Mouse (Mus musculus) left cerebral cortex, adult 2 months (tissue): ENCODE data around the gene Plcg2. TPM values are rescaled to one million over a fixed set of nuclear protein-coding genes. Genes with fewer than 3 reads are reported as not detected.

Experiments
- DNase-seq, 2 experiments: peaks; one replicate each; pipeline ENCODE4 v3.0.0; 2021 to 2022; ENCODE audit warnings: low spot score in 2 of 2, mixed read lengths in 1 of 2; ENCODE audit errors: extremely low spot score in 1 of 2
- H3K27ac ChIP-seq: fragments of 200-600 bp; 2 replicates; pipeline ENCODE4 v1.8.1; 2022
- H3K4me3 ChIP-seq: fragments of 200-600 bp; 2 replicates; pipeline ENCODE4 v1.8.1; 2022
- CTCF ChIP-seq: fragments of 200-600 bp; IDR thresholded peaks from 2 replicates; pipeline ENCODE4 v1.8.1; 2022; ENCODE audit warnings: antibody characterized with exemption, mild to moderate bottlenecking, moderate library complexity
- intact Hi-C: fragments of 180-260 bp; cut with DNase I; formaldehyde crosslinking; loops from one replicate; pipeline ENCODE4 v1.15.1; 2025
- microRNA-seq, 2 experiments: library from miRNA; unstranded; fragments of <30 nt; microRNA quantifications; one replicate each; pipeline ENCODE4 v1.2.0; 2021
- total RNA-seq, 2 experiments: library from RNA; stranded (reverse); gene quantifications; 2 replicates each; pipeline ENCODE4 v1.2.3; 2021

Gene Plcg2
- total RNA-seq, 2 experiments from 2014 or later, result 2.4 to 2.9 TPM

DNA sequence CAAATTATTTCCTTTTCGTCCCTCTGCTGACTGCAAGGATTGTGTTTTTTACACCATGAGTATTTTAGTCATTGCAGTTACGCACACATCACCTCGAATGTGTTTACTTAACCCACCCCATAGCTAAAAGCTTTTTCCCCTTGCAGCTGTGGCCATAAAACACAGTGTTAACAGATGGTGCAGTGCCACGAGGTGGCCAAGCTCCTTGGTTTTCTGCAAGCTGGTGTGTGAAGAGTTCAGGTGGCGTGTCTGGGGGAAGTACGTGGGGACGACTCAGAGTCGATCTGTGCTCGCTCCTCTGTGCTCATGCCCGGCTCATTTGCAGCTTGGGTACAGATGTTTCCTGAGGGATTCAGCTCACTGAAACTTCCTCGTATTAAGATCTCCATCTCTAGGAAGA lies 186.4 kb downstream of the Plcg2 start:
- no peak overlapping the region for H3K27ac ChIP-seq
- TF ChIP-seq CTCF, result no peak
- no peak overlapping the region for H3K4me3 ChIP-seq
- intact Hi-C loops, result no loop called here
- DNase-seq, result no peak

Small RNA genes lying within 50 kb of the gene (microRNA-seq; reads per million reads assigned to microRNA genes)
- gene Gm27361, result 0 reads per million in 2 experiments
- 0.48 to 0.73 reads per million in 2 experiments for gene Mir7077
- gene Mir7078, result 0 to 0.97 reads per million in 2 experiments

Other genes with a start within 250 kb of the Plcg2 start
- 100 to 1,000 TPM; 339 to 342 TPM for gene Cmip, start 241.2 kb upstream of the Plcg2 start, total RNA-seq
- 1 to 10 TPM; 4.7 to 6.5 TPM for gene Sdr42e1, start 175.4 kb downstream of the Plcg2 start, total RNA-seq
- not detected for gene Hsd17b2, start 203.6 kb downstream of the Plcg2 start, total RNA-seq